Mouse (Mus musculus): Measurements from ENCODE around the gene Ehd1.
A peak's percentile ranks its signal among the peaks of the same experiment; 100 is the strongest.

Ehd1 gene

DNA sequence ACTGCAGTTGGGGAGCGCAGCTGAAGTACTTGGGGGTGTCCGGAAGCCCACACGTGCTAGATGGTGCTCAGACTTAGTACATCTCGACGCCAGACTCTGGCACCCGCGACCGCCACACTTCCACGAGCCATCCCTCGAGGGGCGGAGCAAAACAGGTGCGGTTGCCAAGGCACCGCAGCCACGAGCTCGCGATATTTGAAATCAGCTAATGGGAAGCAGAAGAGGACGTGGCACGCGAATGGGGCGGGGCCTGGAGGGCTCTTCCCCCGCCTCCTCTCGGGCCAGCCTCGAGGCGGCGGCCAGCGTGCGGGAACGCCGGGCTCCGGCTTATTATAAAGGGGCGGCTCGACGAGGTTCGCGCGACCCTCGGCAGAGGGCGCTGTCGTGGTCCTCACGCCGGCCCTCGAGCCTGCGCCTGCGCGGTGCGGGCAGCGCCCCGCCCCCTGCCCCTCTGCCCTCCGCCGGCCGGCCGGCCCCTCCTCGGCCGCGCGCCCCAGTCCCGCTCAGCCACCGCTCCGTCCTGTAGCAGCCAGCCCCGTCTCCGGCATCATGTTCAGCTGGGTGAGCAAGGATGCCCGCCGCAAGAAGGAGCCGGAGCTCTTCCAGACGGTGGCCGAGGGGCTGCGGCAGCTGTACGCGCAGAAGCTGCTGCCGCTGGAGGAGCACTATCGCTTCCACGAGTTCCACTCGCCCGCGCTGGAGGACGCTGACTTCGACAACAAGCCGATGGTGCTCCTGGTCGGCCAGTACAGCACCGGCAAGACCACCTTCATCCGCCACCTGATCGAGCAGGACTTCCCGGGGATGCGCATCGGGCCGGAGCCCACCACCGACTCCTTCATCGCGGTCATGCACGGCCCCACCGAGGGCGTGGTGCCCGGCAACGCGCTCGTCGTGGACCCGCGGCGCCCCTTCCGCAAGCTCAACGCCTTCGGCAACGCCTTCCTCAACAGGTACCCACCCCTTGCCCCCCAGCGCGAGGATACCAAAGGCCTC lies at the start of gene Ehd1:
Gene Ehd1 (plus strand): TSS at position 300 of the 996 bp plus-strand sequence.
- peak; percentile 99 for DNase-seq (ENCODE audit: low read depth, low spot score)
- Histone ChIP-seq H3K36me3 (ENCODE audit: control insufficient read depth, insufficient read depth, low read length, poor library complexity, severe bottlenecking) (peaks cover 2% of the 10 kb centered on the region), H3K27me3 (ENCODE audit: control insufficient read depth, insufficient read depth, low read length, poor library complexity, severe bottlenecking) (no peaks in the 10 kb centered on the region)

- Histone ChIP-seq H3K27me3 (ENCODE audit: control insufficient read depth, insufficient read depth, low read length, poor library complexity, severe bottlenecking) (no peaks in the 10 kb centered on the region), H3K36me3 (ENCODE audit: control insufficient read depth, insufficient read depth, low read length, poor library complexity, severe bottlenecking) (peaks cover 5% of the 10 kb centered on the region; the same call in 1 of the 2 replicates)
- DNase-seq (ENCODE audit: low read depth, low spot score), result no peak
These were observed 49.8 kb upstream of the Ehd1 start for GRCm38 (mm10) chr19:6226763-6227162.

DNA sequence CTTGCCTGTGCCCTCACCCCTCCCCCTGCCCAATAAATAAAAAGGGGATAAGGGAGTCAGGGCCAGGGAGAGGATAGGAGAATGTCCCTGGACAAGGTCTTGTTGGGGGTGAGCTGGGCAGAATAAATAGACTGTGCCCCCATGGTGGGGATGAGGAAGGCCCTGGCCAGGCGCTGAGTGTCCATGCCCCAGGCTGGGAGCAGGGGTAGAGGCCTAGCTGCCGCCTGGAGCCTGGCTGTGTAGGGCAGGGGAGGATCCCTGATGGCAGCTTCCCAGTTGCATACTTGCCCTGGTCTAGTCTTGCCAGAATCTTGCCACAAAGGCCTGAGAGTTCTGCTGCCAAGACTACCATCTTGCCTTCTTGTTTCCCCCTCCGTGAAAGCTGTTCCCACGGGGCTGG lies 48.7 kb upstream of the Ehd1 start:
- Histone ChIP-seq H3K36me3 (ENCODE audit: control insufficient read depth, insufficient read depth, low read length, poor library complexity, severe bottlenecking) (peaks cover 5% of the 10 kb centered on the region; the same call in 1 of the 2 replicates), H3K27me3 (ENCODE audit: control insufficient read depth, insufficient read depth, low read length, poor library complexity, severe bottlenecking) (no peaks in the 10 kb centered on the region)

DNA sequence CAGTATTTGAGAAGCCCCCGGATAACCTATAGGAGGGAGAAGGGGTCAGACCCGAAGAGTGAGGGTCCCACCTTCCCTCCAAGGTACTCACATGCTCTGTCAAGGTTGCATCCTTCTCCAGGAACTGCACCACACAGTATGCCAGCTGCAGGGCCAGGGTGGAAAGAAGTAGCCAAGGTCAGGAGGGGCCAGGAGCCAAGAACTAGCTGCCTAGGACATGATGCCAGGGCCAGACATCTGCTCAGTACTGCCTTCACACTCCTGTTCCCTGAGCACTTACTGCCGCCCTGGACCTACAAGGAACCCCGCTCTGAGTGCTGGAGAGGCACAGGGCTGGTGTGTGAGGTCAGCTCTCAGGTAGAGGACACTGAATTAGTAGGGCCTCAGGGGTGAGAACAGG lies 46.1 kb upstream of the Ehd1 start:
- Histone ChIP-seq H3K36me3 (ENCODE audit: control insufficient read depth, insufficient read depth, low read length, poor library complexity, severe bottlenecking) (peaks cover 5% of the 10 kb centered on the region; the same call in 1 of the 2 replicates), H3K27me3 (ENCODE audit: control insufficient read depth, insufficient read depth, low read length, poor library complexity, severe bottlenecking) (no peaks in the 10 kb centered on the region)
- DNase-seq (ENCODE audit: low read depth, low spot score), result no peak

More for the DNA sequence above, 48.7 kb upstream of the Ehd1 start:
- no peak for DNase-seq (ENCODE audit: low read depth, low spot score)

DNA sequence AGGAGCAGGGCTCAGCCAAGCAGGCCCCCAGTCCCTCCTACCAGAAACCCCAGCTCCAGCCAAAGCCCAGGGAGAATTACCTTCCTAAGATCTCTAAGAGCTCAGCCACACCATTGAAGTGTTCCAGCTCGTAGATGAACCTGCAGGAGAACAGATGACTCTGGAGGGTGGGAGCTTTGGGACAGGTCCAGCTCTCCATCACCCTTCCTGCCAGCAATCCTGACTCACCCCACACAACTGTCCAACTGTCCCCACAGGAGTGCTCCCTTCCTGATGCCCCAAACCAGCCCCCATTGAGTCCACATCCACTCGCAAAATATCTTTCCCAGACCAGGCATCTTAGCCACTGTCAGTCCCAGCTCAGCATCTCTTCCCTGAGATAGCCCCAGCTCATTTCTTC lies 45.5 kb upstream of the Ehd1 start:
- no peak for DNase-seq (ENCODE audit: low read depth, low spot score)
- Histone ChIP-seq H3K36me3 (ENCODE audit: control insufficient read depth, insufficient read depth, low read length, poor library complexity, severe bottlenecking) (peaks cover 5% of the 10 kb centered on the region; the same call in 1 of the 2 replicates), H3K27me3 (ENCODE audit: control insufficient read depth, insufficient read depth, low read length, poor library complexity, severe bottlenecking) (no peaks in the 10 kb centered on the region)

- Histone ChIP-seq H3K36me3 (ENCODE audit: control insufficient read depth, insufficient read depth, low read length, poor library complexity, severe bottlenecking) (peaks cover 5% of the 10 kb centered on the region; the same call in 1 of the 2 replicates), H3K27me3 (ENCODE audit: control insufficient read depth, insufficient read depth, low read length, poor library complexity, severe bottlenecking) (no peaks in the 10 kb centered on the region)
- no peak for DNase-seq (ENCODE audit: low read depth, low spot score)
These were observed 42.9 kb upstream of the Ehd1 start for GRCm38 (mm10) chr19:6233647-6234046.

GRCm38 (mm10) chr19:6234337-6235083 lies 42.0 kb upstream of the Ehd1 start:
- Histone ChIP-seq H3K36me3 (ENCODE audit: control insufficient read depth, insufficient read depth, low read length, poor library complexity, severe bottlenecking) (peaks cover 5% of the 10 kb centered on the region; the same call in 1 of the 2 replicates), H3K27me3 (ENCODE audit: control insufficient read depth, insufficient read depth, low read length, poor library complexity, severe bottlenecking) (no peaks in the 10 kb centered on the region)
- no peak for DNase-seq (ENCODE audit: low read depth, low spot score)

DNA sequence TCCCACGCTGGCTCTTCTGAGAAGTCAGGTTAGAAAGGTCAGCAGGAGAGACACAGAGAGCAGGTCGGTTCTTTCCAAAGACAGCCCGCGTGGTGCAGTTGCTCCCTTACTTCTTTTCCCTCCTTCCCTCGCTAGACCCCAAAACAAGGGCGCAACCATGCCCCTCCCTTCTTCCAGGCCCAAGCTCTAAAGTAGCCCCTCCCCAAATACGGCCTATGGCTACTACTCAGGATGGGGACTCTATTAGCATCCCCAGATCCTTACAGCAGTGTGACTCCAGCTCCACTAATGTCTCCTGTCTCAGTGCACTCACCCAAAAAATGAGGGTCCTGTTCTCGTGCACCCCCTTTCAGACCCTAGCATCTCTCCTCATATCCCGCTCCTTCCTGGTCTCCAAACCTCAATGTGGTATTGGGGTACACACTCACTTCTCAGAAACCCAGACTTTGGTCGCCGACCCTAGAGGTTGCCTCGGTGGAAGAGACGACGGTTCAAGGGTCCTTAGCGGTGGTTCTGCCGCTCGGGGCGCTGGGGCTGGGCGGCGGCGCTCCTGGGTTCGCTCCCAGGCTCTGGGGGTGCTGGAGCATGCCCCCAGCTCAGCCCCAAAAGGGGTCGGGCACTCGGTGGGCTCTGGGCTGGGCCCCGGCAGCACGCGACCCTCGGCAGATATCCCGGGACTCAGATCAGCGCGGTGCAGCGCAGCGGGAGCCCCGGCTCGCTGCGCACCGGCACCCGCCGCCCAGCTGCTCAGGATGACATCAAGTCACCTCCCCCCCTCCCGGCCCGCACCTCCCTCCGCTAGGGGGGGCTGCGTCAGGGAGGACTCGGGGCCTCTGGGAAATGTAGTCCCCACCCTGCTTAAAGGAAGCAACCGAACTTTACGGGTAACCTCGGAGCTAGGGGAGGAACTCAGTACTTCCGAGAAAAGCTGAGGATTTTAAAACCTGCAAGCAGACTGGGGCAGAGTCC lies 41.2 kb upstream of the Ehd1 start, which contains the start of gene Ppp2r5b:
Gene Ppp2r5b (minus strand): TSS at position 789 of the 969 bp plus-strand sequence.
- Histone ChIP-seq H3K36me3 (ENCODE audit: control insufficient read depth, insufficient read depth, low read length, poor library complexity, severe bottlenecking) (peaks cover under 1% of the 10 kb centered on the region; the same call in 1 of the 2 replicates), H3K27me3 (ENCODE audit: control insufficient read depth, insufficient read depth, low read length, poor library complexity, severe bottlenecking) (no peaks in the 10 kb centered on the region)
- DNase-seq (ENCODE audit: low read depth, low spot score), result peak; percentile 95

- no peaks in the 10 kb centered on the region for H3K36me3 ChIP-seq (ENCODE audit: control insufficient read depth, insufficient read depth, low read length, poor library complexity, severe bottlenecking)
- no peaks in the 10 kb centered on the region for H3K27me3 ChIP-seq (ENCODE audit: control insufficient read depth, insufficient read depth, low read length, poor library complexity, severe bottlenecking)
- DNase-seq (ENCODE audit: low read depth, low spot score), result peak; percentile 89
These were observed 40.5 kb upstream of the Ehd1 start for GRCm38 (mm10) chr19:6236053-6236441.

DNA sequence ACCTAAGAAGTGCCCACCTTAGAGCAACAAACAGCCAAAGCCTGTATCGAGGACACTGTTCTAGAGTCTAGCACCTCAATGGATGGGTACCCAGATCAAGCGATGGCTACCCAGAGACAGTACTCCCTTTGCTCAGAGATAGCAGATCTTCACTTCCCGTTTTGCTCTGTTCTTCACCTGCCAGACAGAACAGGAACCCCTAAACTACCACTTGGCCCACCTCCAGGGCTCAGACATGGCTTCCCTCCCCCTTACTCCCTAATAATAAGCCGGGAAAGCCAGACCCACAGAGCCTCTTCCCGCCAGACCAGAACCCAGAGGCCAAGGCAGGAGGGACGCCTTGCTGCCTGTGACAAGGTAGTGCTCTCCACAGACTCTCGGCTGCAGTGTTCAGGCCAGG lies 39.7 kb upstream of the Ehd1 start:
- H3K27me3 ChIP-seq (ENCODE audit: control insufficient read depth, insufficient read depth, low read length, poor library complexity, severe bottlenecking), result no peaks in the 10 kb centered on the region
- H3K36me3 ChIP-seq (ENCODE audit: control insufficient read depth, insufficient read depth, low read length, poor library complexity, severe bottlenecking), result no peaks in the 10 kb centered on the region
- DNase-seq (ENCODE audit: low read depth, low spot score), result peak; percentile 40

DNA sequence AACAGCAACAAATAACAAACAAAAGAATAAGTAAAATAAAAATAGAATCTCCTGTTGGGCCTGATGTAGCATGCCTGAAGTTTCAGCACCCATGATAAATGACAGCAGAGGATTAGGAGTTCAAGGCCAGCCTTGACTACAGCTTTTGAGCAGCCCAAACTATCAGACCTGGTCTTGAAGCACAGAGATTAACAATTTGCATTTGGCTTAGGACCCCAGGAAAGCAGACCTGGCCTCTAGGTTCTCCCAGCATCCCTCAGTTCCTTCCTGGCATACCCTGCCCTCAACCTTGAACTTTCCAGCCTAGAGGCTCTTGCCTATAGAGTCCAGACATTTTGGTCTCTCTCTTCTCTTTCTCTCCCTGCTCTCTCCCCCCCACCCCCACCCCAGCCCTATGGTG lies 37.8 kb upstream of the Ehd1 start:
- DNase-seq (ENCODE audit: low read depth, low spot score), result no peak
- Histone ChIP-seq H3K36me3 (ENCODE audit: control insufficient read depth, insufficient read depth, low read length, poor library complexity, severe bottlenecking) (no peaks in the 10 kb centered on the region), H3K27me3 (ENCODE audit: control insufficient read depth, insufficient read depth, low read length, poor library complexity, severe bottlenecking) (no peaks in the 10 kb centered on the region)

DNA sequence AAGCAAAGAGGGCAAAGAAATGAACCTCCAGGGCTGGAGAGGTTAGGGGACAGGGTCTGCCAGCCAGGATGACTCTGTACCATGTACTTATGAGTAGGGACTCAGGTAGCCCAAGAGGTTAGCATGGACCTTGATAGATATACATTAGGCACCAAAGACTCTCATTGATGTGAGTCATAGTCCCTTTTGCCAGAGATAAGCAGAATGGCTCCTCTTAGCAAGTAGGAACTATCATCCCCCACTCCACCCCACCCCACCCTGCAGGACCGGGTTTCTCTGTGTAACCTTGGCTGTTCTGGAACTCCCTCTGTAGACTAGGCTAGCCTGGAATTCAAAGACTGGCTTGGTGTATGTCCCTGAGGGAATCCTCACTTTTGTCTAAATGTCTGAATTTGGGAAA lies 36.4 kb upstream of the Ehd1 start:
- H3K27me3 ChIP-seq (ENCODE audit: control insufficient read depth, insufficient read depth, low read length, poor library complexity, severe bottlenecking), result no peaks in the 10 kb centered on the region
- H3K36me3 ChIP-seq (ENCODE audit: control insufficient read depth, insufficient read depth, low read length, poor library complexity, severe bottlenecking), result no peaks in the 10 kb centered on the region
- no peak for DNase-seq (ENCODE audit: low read depth, low spot score)

DNA sequence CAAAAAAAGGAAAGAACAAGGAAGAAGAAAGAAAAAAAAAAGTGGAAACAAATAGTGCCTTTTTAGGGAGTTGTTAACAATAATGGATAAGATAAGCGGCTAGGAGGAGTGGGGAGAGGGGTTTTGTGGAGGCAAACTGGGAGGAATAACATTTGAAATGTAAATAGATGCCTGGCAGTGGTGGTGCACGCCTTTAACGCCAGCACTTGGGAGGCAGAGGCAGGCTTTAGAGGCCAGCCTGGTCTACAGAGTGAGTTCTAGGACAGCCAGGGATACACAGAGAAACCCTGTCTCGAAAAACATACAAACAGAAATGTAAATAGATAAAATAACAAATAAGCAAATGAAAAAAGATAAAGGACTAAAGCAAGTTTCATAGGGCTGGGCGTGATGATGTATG lies 35.8 kb upstream of the Ehd1 start:
- Histone ChIP-seq H3K27me3 (ENCODE audit: control insufficient read depth, insufficient read depth, low read length, poor library complexity, severe bottlenecking) (no peaks in the 10 kb centered on the region), H3K36me3 (ENCODE audit: control insufficient read depth, insufficient read depth, low read length, poor library complexity, severe bottlenecking) (no peaks in the 10 kb centered on the region; the same call in 1 of the 2 replicates)
- no peak for DNase-seq (ENCODE audit: low read depth, low spot score)

All from splenic B cell, adult 2 months (primary cell).